Mouse (Mus musculus): ENCODE data around the gene Crispld2. TPM values are rescaled to one million over a fixed set of nuclear protein-coding genes. Genes with fewer than 3 reads are reported as not detected.
A peak's percentile ranks its signal among the peaks of the same experiment; 100 is the strongest.

Crispld2 gene
- polyA plus RNA-seq, 1 experiment from 2014 or later: 12.2 TPM

DNA sequence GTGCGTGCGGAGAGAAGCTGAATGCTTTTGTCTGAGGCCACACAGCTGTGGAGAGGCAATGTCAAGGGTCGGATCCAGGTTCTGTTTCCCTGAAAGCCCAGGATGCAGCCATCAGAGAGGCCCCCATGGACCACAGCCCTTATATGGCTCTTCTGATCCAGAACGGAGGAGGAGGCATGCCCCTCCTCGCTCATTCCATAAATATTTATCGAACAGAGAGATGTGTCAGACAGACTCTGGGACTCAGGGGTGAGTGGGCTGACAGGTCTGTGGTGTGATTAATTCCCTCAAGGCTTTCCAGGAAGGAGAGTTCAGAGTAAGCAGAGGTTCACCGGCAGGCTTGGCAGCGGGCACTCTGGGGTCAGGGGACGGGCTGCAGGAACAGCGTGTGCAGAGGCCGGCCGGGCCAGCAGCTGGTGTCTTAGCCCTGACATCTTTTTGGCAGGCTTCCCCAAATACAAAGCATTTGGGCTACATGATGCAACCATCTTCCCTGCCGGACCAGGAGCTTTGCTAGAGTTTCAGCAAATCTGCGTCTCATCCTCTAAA lies 12.0 kb downstream of the Crispld2 start:
- no peaks in the 10 kb centered on the region for H3K36me3 ChIP-seq (ENCODE audit: insufficient read depth, low read length)
- H3K27ac ChIP-seq: no peak overlapping the region
- no peak overlapping the region for H3K4me2 ChIP-seq (ENCODE audit: low read length)
- peaks cover 31% of the 10 kb centered on the region for H3K4me1 ChIP-seq (replicated peaks; ENCODE audit: insufficient read depth, low read length)
- H3K27me3 ChIP-seq (ENCODE audit: insufficient read depth, low read length): no peaks in the 10 kb centered on the region; the same call in 1 of the 2 replicates
- no peak overlapping the region for H3K9ac ChIP-seq (ENCODE audit: low read depth, low read length)
- ATAC-seq (replicated peaks; ENCODE audit: low FRiP score, low read depth) (peak; percentile 44; the same call in 1 of the 2 replicates), DNase-seq (ENCODE audit: low spot score) (peak; percentile 87)
- TF ChIP-seq CTCF (IDR thresholded peaks at IDR 0.05; ENCODE audit: low read depth): no peak
- WGBS: 9% methylated on average over 14 of the region's 14 CpGs
- no peak overlapping the region for H3K4me3 ChIP-seq (replicated peaks; ENCODE audit: low read depth, low read length)
- H3K9me3 ChIP-seq (replicated peaks; ENCODE audit: low read length): no peaks in the 10 kb centered on the region

DNA sequence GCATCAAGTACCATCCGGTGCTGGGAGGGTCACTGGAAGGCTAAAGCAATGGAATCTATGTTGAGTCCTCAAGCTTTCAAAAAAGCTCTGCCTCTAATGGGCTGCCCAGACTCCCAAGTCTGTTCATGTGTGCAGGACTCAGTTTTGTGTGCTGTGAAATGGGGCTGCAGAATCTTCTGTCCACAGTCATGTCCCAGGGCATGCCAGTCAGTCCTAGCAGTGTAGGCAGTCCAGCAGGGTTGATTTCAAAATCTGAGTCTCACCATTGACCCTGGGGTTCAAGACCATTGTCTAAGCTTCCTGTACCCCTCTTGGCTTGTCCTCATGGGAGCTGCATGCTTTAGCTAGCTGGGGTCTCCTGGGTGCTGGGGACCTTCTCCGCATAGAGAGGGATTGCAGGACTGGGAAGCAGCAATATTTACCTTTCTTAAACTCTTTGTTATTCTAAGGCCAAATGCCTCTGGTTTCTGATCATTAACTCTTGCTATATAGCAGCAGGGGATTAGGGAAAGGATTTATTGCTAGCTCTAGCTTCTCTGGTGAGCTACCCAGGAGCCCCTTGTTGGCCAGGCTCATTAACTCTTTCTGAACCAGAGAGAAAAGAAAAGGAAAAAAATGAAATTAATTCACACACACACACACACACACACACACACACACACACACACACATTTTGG lies 12.6 kb downstream of the Crispld2 start:
- WGBS: 28% methylated on average over 2 of the region's 2 CpGs
- Histone ChIP-seq H3K27ac (no peak overlapping the region), H3K36me3 (ENCODE audit: insufficient read depth, low read length) (no peaks in the 10 kb centered on the region), H3K4me2 (ENCODE audit: low read length) (no peak overlapping the region), H3K27me3 (ENCODE audit: insufficient read depth, low read length) (no peaks in the 10 kb centered on the region; the same call in 1 of the 2 replicates), H3K4me3 (replicated peaks; ENCODE audit: low read depth, low read length) (no peak overlapping the region), H3K9ac (ENCODE audit: low read depth, low read length) (no peak overlapping the region), H3K4me1 (replicated peaks; ENCODE audit: insufficient read depth, low read length) (peaks cover 31% of the 10 kb centered on the region), H3K9me3 (replicated peaks; ENCODE audit: low read length) (no peaks in the 10 kb centered on the region)
- DNase-seq (ENCODE audit: low spot score) (peak; percentile 75), ATAC-seq (replicated peaks; ENCODE audit: low FRiP score, low read depth) (no peak)
- TF ChIP-seq CTCF (IDR thresholded peaks at IDR 0.05; ENCODE audit: low read depth): no peak

DNA sequence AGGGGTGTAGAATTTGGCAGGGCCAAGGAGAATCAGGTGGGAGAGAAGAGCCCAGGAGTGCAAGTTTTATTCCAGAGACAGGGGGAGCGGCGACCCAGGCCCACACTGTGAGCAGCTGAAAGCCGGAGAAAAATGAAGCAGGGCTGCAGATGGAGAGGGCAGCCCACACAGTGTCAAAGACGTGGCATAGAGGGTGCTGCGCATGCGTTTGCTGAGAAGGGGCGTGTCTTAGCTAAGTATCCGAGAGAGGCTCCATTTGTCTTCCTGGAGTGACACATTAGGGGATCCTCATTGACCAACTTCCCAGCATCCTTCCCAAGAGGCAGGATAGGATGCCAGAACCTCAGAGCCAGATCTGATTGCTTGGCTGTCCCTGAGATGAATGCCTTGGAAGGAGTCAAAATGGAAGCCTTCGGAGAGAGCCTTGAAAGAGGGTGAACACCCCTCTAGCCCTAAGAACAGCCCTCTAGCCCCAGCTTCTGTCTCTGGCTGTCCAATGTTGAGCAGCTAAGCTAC lies 14.5 kb downstream of the Crispld2 start:
- no peak overlapping the region for H3K27ac ChIP-seq
- H3K4me2 ChIP-seq (ENCODE audit: low read length): no peak overlapping the region
- DNase-seq (ENCODE audit: low spot score) (peak; percentile 32), ATAC-seq (replicated peaks; ENCODE audit: low FRiP score, low read depth) (no peak)
- no peaks in the 10 kb centered on the region for H3K9me3 ChIP-seq (replicated peaks; ENCODE audit: low read length)
- peaks cover 23% of the 10 kb centered on the region for H3K4me1 ChIP-seq (replicated peaks; ENCODE audit: insufficient read depth, low read length)
- no peaks in the 10 kb centered on the region for H3K36me3 ChIP-seq (ENCODE audit: insufficient read depth, low read length)
- TF ChIP-seq CTCF (IDR thresholded peaks at IDR 0.05; ENCODE audit: low read depth): no peak
- H3K9ac ChIP-seq (ENCODE audit: low read depth, low read length): no peak overlapping the region
- H3K27me3 ChIP-seq (ENCODE audit: insufficient read depth, low read length): no peaks in the 10 kb centered on the region; the same call in 1 of the 2 replicates
- WGBS: 39% methylated on average over 9 of the region's 9 CpGs
- H3K4me3 ChIP-seq (replicated peaks; ENCODE audit: low read depth, low read length): no peak overlapping the region

DNA sequence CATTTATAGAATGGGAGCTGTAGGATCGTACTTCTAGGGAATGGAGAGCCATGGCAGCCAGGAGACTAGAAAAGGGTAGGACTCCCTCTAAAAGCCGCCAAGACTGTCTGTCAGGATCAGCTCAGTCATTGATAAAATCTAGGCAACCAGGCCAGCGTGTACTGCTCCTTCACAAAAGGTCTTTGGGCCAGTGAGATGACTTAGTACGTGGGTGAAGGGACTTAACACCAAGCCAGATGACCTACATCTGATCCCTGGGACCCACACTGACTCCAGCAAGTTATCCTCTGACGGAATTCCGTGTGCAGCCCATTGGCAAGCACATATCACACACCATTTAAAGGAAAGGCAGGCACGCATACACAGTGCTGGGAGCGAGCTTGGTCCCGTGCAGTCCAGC lies 14.9 kb downstream of the Crispld2 start:
- H3K27me3 ChIP-seq (ENCODE audit: insufficient read depth, low read length): no peaks in the 10 kb centered on the region; the same call in 1 of the 2 replicates
- H3K4me3 ChIP-seq (replicated peaks; ENCODE audit: low read depth, low read length): no peak overlapping the region
- TF ChIP-seq CTCF (IDR thresholded peaks at IDR 0.05; ENCODE audit: low read depth): no peak
- H3K36me3 ChIP-seq (ENCODE audit: insufficient read depth, low read length): no peaks in the 10 kb centered on the region
- no peaks in the 10 kb centered on the region for H3K9me3 ChIP-seq (replicated peaks; ENCODE audit: low read length)
- 76% methylated on average over 9 of the region's 9 CpGs for WGBS
- no peak overlapping the region for H3K4me2 ChIP-seq (ENCODE audit: low read length)
- no peak overlapping the region for H3K27ac ChIP-seq
- DNase-seq (ENCODE audit: low spot score) (no peak), ATAC-seq (replicated peaks; ENCODE audit: low FRiP score, low read depth) (no peak)
- peaks cover 21% of the 10 kb centered on the region for H3K4me1 ChIP-seq (replicated peaks; ENCODE audit: insufficient read depth, low read length)
- H3K9ac ChIP-seq (ENCODE audit: low read depth, low read length): no peak overlapping the region

DNA sequence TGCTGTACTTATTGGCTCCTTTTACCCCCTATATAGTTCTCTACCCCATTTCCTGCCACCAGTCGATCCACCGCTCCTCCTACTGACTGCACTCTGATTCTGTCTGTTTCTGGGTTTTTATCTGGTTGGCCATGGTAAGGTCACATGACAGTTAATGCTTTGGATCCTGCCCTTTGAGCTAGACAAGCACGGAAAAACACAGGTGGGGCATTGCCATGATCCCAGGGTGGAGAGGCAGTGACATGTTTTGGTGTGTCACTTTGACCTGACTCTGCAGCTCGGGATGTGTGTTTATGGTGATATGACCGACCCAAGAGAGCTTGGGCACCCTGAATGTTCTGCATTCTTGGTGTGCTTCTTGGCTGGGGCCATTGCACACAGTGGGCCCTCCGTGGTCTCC lies 17.0 kb downstream of the Crispld2 start:
- TF ChIP-seq CTCF (IDR thresholded peaks at IDR 0.05; ENCODE audit: low read depth): no peak
- no peaks in the 10 kb centered on the region for H3K9me3 ChIP-seq (replicated peaks; ENCODE audit: low read length)
- H3K27me3 ChIP-seq (ENCODE audit: insufficient read depth, low read length): no peaks in the 10 kb centered on the region; the same call in 1 of the 2 replicates
- peaks cover 20% of the 10 kb centered on the region for H3K4me1 ChIP-seq (replicated peaks; ENCODE audit: insufficient read depth, low read length)
- H3K4me3 ChIP-seq (replicated peaks; ENCODE audit: low read depth, low read length): no peak overlapping the region
- no peak overlapping the region for H3K27ac ChIP-seq
- H3K4me2 ChIP-seq (ENCODE audit: low read length): no peak overlapping the region
- WGBS: 67% methylated on average over 6 of the region's 6 CpGs
- no peak for ATAC-seq (replicated peaks; ENCODE audit: low FRiP score, low read depth)
- H3K9ac ChIP-seq (ENCODE audit: low read depth, low read length): no peak overlapping the region
- H3K36me3 ChIP-seq (ENCODE audit: insufficient read depth, low read length): no peaks in the 10 kb centered on the region
- DNase-seq (ENCODE audit: low spot score): no peak

DNA sequence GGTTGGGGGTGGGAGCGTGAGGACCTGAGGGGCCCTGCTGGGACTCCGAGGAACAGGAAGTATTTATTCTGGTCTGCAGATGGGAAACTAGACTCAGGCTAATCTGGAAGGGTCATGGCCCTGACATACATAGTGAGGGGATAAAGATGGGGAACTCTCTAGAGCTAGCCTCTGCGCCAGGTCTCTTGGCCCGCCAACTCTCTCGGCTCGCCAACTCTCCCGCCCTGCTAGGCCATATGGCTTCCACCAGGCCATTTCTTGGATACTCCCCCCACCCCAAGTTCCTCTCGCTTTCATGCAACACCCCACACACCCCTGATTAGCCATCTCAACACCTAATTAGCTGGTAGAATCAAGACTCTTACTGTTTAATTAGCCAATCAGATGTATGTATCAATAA lies 20.3 kb downstream of the Crispld2 start:
- H3K9me3 ChIP-seq (replicated peaks; ENCODE audit: low read length): no peaks in the 10 kb centered on the region
- no peak overlapping the region for H3K27ac ChIP-seq
- H3K4me2 ChIP-seq (ENCODE audit: low read length): no peak overlapping the region
- no peak for TF ChIP-seq CTCF (IDR thresholded peaks at IDR 0.05; ENCODE audit: low read depth)
- ATAC-seq (replicated peaks; ENCODE audit: low FRiP score, low read depth): no peak
- H3K4me3 ChIP-seq (replicated peaks; ENCODE audit: low read depth, low read length): no peak overlapping the region
- no peak overlapping the region for H3K9ac ChIP-seq (ENCODE audit: low read depth, low read length)
- H3K36me3 ChIP-seq (ENCODE audit: insufficient read depth, low read length): no peaks in the 10 kb centered on the region
- peaks cover 13% of the 10 kb centered on the region; the same call in 1 of the 2 replicates for H3K4me1 ChIP-seq (replicated peaks; ENCODE audit: insufficient read depth, low read length)
- H3K27me3 ChIP-seq (ENCODE audit: insufficient read depth, low read length): no peaks in the 10 kb centered on the region
- DNase-seq (ENCODE audit: low spot score): no peak
- WGBS: 77% methylated on average over 8 of the region's 8 CpGs

Data from kidney, postnatal 0 days (tissue).